Mouse (Mus musculus) spleen, postnatal 10 days (tissue): ENCODE measurements at regions not wholly inside any gene's neighbourhood (a gene's known extent, or its start where the extent isn't known, plus 50 kb on each side); places are given as distances from the start of the nearest gene placed in this dataset.

Experiments
- DNase-seq, 2 experiments: peaks; one replicate each; pipeline ENCODE4 v3.0.0; 2021 to 2022; ENCODE audit warnings: low spot score in 2 of 2

- no peak for DNase-seq
Measured at GRCm38 (mm10) chr9:67165486-67165885, 116.3 kb upstream of the Tpm1 start.

- DNase-seq = no peak
Measured at GRCm38 (mm10) chr9:67163746-67164145, 114.5 kb upstream of the Tpm1 start.

GRCm38 (mm10) chr9:67160785-67161455 lies 111.7 kb upstream of the Tpm1 start:
- no peak for DNase-seq

GRCm38 (mm10) chr9:67160350-67160749 lies 111.1 kb upstream of the Tpm1 start:
- no peak for DNase-seq

GRCm38 (mm10) chr9:67156590-67157259 lies 107.5 kb upstream of the Tpm1 start:
- DNase-seq = peak in 1 of 2 experiments; percentile 18

- DNase-seq = no peak
Measured at GRCm38 (mm10) chr9:67154062-67154461, 104.9 kb upstream of the Tpm1 start.

GRCm38 (mm10) chr9:67153333-67153732 lies 104.1 kb upstream of the Tpm1 start:
- DNase-seq = no peak

GRCm38 (mm10) chr9:67147656-67148055 lies 98.5 kb upstream of the Tpm1 start:
- DNase-seq = no peak

GRCm38 (mm10) chr9:67145392-67145791 lies 96.2 kb upstream of the Tpm1 start:
- no peak for DNase-seq

GRCm38 (mm10) chr9:67144511-67144910 lies 95.3 kb upstream of the Tpm1 start:
- DNase-seq = no peak

GRCm38 (mm10) chr9:67140319-67140887 lies 91.2 kb upstream of the Tpm1 start:
- DNase-seq = no peak

GRCm38 (mm10) chr9:67137681-67138080 lies 88.5 kb upstream of the Tpm1 start:
- no peak for DNase-seq

- DNase-seq = no peak
Measured at GRCm38 (mm10) chr9:67137141-67137540, 87.9 kb upstream of the Tpm1 start.

- DNase-seq = no peak
Measured at GRCm38 (mm10) chr9:67136166-67136565, 87.0 kb upstream of the Tpm1 start.

GRCm38 (mm10) chr9:67134378-67134777 lies 85.2 kb upstream of the Tpm1 start:
- DNase-seq = peak in 1 of 2 experiments; percentile 22

- DNase-seq = no peak
Measured at GRCm38 (mm10) chr9:67132370-67132769, 83.2 kb upstream of the Tpm1 start.

- no peak for DNase-seq
Measured at GRCm38 (mm10) chr9:67130730-67131440, 81.7 kb upstream of the Tpm1 start.

GRCm38 (mm10) chr9:67129891-67130290 lies 80.7 kb upstream of the Tpm1 start:
- no peak for DNase-seq

- no peak for DNase-seq
Measured at GRCm38 (mm10) chr9:67129095-67129494, 79.9 kb upstream of the Tpm1 start.

GRCm38 (mm10) chr9:67121691-67122090 lies 72.5 kb upstream of the Tpm1 start:
- DNase-seq = no peak

- DNase-seq = no peak
Measured at GRCm38 (mm10) chr9:67118880-67119644, 69.9 kb upstream of the Tpm1 start.

GRCm38 (mm10) chr9:67118429-67118828 lies 69.2 kb upstream of the Tpm1 start:
- DNase-seq = no peak
